Mouse (Mus musculus) small intestine, adult 2 months (tissue): Measurements from ENCODE around the gene Esrrg. TPM values are rescaled to one million over a fixed set of nuclear protein-coding genes. Genes with fewer than 3 reads are reported as not detected.

Source experiments
- H3K27ac ChIP-seq: fragments of 200-500 bp; 2 replicates; pipeline ENCODE4 v1.5.1; 2012; ENCODE audit warnings: low read depth, low read length, control low read depth, inconsistent platforms; ENCODE audit not compliant: insufficient read depth
- H3K27me3 ChIP-seq: fragments of 200-500 bp; 2 replicates; pipeline ENCODE4 v1.6.1; 2012; ENCODE audit warnings: mild to moderate bottlenecking, moderate library complexity, low read length, inconsistent platforms; ENCODE audit not compliant: control insufficient read depth, insufficient read depth
- H3K36me3 ChIP-seq: fragments of 200-500 bp; 2 replicates; pipeline ENCODE4 v1.6.1; 2012; ENCODE audit warnings: mild to moderate bottlenecking, low read length, control low read depth, inconsistent platforms; ENCODE audit not compliant: control insufficient read depth, insufficient read depth
- H3K4me1 ChIP-seq: fragments of 200-500 bp; 2 replicates; pipeline ENCODE4 v1.6.1; 2012; ENCODE audit warnings: low read length, inconsistent platforms, mixed read lengths; ENCODE audit not compliant: control insufficient read depth, insufficient read depth, insufficient read length
- H3K4me3 ChIP-seq: fragments of 200-500 bp; 2 replicates; pipeline ENCODE4 v1.5.1; 2012; ENCODE audit warnings: low read depth, mild to moderate bottlenecking, control low read depth, inconsistent platforms, low read length, moderate library complexity
- CTCF ChIP-seq: fragments of 200-500 bp; IDR thresholded peaks from 2 replicates; pipeline ENCODE4 v1.5.1; 2012; ENCODE audit warnings: low read depth, mild to moderate bottlenecking, control low read depth, inconsistent platforms, low read length, moderate library complexity, mixed read lengths; ENCODE audit not compliant: insufficient replicate concordance, insufficient read length; ENCODE audit errors: extremely low read depth
- POLR2A ChIP-seq: fragments of 200-500 bp; IDR thresholded peaks from 2 replicates; pipeline ENCODE4 v1.6.1; 2012; ENCODE audit warnings: low read depth, mild to moderate bottlenecking, control low read depth, inconsistent platforms, low read length, moderate library complexity
- WGBS: fragments of 180-500 bp; shearing (Covaris S2); methylation state at CpG from one replicate; pipeline ENCODE4 v1.1.7; 2018; 5-methylcytosine and 5-hydroxymethylcytosine counted together
- polyA plus RNA-seq: library from polyadenylated mRNA; depleted of rRNA; stranded (reverse); fragments of >200 nt; gene quantifications from 2 replicates; pipeline ENCODE4 v1.2.3, GENCODE M21; 2012

The Esrrg gene
- polyA plus RNA-seq, 1 experiment, result 0.72 TPM

- Histone ChIP-seq H3K27ac (no peak overlapping the region), H3K36me3 (no peaks in the 10 kb centered on the region), H3K27me3 (no peaks in the 10 kb centered on the region), H3K4me1 (no peaks in the 10 kb centered on the region), H3K4me3 (no peak overlapping the region)
- TF ChIP-seq POLR2A (no peak), CTCF (no peak)
- WGBS, result 86% methylated on average over 11 of the region's 11 CpGs
Measured at GRCm38 (mm10) chr1:188077561-188078195, 469.1 kb downstream of the Esrrg start.

- Histone ChIP-seq H3K4me3 (no peak overlapping the region), H3K36me3 (no peaks in the 10 kb centered on the region), H3K27ac (no peak overlapping the region), H3K4me1 (no peaks in the 10 kb centered on the region), H3K27me3 (no peaks in the 10 kb centered on the region)
- TF ChIP-seq POLR2A, result no peak
- no peak for TF ChIP-seq CTCF
- 83% methylated on average over 12 of the region's 12 CpGs for WGBS
Measured at GRCm38 (mm10) chr1:188080261-188080875, 471.8 kb downstream of the Esrrg start.

DNA sequence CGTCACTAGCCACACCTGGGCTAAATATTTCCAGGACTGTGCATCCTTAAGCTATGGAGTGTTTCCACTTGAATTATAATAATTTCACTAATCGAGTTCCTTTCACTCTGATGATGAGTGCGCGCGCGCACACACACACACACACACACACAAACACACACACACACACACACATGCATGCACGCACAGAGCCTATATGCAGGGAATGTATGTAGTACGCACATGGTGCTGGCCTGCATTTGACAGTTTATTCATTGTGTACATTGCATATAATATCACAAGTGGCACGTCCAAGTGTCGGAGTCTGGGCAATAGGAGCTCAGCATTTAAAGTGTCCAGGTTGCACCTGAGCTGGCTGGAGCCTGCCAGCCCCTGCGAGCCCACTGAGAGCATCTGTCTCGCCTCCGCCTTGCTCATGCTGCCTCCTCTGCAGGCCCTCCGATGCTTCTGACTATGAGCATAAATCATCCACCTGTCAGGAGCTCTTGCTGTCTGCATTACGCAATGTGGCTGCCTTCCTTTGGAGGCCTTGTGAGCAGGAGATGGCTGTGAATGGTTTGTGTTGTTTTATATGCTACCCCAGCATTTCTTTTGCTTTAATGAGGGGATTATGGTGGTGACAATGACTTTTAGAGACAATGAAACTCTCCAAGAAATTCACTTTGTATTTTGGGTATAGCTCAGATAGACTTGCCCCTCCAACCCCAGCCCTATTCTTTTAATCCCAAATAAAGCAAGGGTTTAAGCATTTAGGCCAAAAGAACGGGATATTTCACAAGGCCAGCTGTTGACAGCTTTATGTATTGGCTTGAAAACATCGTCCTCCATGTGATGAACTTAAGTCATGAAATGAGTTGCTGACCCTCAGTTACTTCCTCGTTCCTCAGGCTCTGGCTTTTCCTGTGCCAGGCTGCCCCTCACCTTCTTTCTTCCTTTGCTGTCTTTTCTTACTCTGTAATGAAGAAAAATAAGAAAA, 474.4 kb downstream of the Esrrg start:
- TF ChIP-seq POLR2A (no peak), CTCF (no peak)
- 84% methylated on average over 18 of the region's 18 CpGs for WGBS
- Histone ChIP-seq H3K36me3 (no peaks in the 10 kb centered on the region), H3K4me3 (no peak overlapping the region), H3K27me3 (no peaks in the 10 kb centered on the region), H3K4me1 (no peaks in the 10 kb centered on the region), H3K27ac (no peak overlapping the region)

- TF ChIP-seq CTCF (no peak), POLR2A (no peak)
- 90% methylated on average over 13 of the region's 13 CpGs for WGBS
- Histone ChIP-seq H3K27me3 (no peaks in the 10 kb centered on the region), H3K4me3 (no peak overlapping the region), H3K4me1 (no peaks in the 10 kb centered on the region), H3K36me3 (no peaks in the 10 kb centered on the region), H3K27ac (no peak overlapping the region)
Measured at GRCm38 (mm10) chr1:188085116-188085879, 476.7 kb downstream of the Esrrg start.

GRCm38 (mm10) chr1:188093724-188094123, 485.1 kb downstream of the Esrrg start:
- WGBS, result 87% methylated on average over 3 of the region's 3 CpGs
- TF ChIP-seq CTCF (no peak), POLR2A (no peak)
- no peak overlapping the region for H3K27ac ChIP-seq
- H3K4me3 ChIP-seq, result no peak overlapping the region
- no peaks in the 10 kb centered on the region for H3K4me1 ChIP-seq
- no peaks in the 10 kb centered on the region for H3K27me3 ChIP-seq
- no peaks in the 10 kb centered on the region for H3K36me3 ChIP-seq

DNA sequence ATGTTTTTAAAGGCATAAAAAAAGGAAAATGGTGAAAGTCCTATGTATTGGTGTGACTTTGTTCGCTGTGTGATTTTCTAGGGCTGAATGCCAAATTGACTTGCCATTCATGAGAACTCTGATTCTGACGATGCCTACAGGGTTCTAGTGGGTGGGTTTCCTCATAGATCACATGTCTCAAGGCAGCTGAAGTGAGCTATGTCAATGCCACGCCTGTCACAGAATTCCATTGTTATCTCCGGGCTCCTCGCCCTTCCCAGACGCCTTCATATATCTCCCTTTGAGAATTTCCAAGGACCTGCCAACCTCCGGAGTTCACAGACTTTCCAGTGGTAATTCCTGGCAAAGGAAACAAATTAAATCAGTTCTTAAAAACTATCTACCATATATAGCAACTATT, 493.2 kb downstream of the Esrrg start:
- no peak overlapping the region for H3K27ac ChIP-seq
- 43% methylated on average over 7 of the region's 7 CpGs for WGBS
- no peaks in the 10 kb centered on the region for H3K4me1 ChIP-seq
- H3K4me3 ChIP-seq, result no peak overlapping the region
- no peaks in the 10 kb centered on the region for H3K36me3 ChIP-seq
- no peaks in the 10 kb centered on the region for H3K27me3 ChIP-seq
- TF ChIP-seq CTCF, result no peak
